Mouse (Mus musculus): ENCODE measurements at regions not wholly inside any gene's neighbourhood (a gene's known extent, or its start where the extent isn't known, plus 50 kb on each side); places are given as distances from the start of the nearest gene placed in this dataset.

- DNase-seq (ENCODE audit: low read depth in 1 of 2, low spot score in 2 of 2) = no peak
- H3K36me3 ChIP-seq (ENCODE audit: control insufficient read depth, insufficient read depth, low read length) = no peaks in the 10 kb centered on the region
- H3K27me3 ChIP-seq (ENCODE audit: control insufficient read depth, insufficient read depth, low read length) = no peaks in the 10 kb centered on the region
- no peak overlapping the region for H3K27ac ChIP-seq (ENCODE audit: insufficient read depth, low read length)
- no peak for TF ChIP-seq CTCF (IDR thresholded peaks at IDR 0.05; ENCODE audit: extremely low read depth, insufficient read depth, insufficient read length, insufficient replicate concordance)
- TF ChIP-seq POLR2A (IDR thresholded peaks at IDR 0.05; ENCODE audit: low read depth, low read length) = no peak
- H3K4me3 ChIP-seq (ENCODE audit: extremely low read depth, insufficient read depth, insufficient read length) = no peak overlapping the region
- 85% methylated on average over 8 of the region's 8 CpGs for WGBS
- H3K4me1 ChIP-seq (ENCODE audit: control insufficient read depth, insufficient read depth, insufficient read length) = no peaks in the 10 kb centered on the region
Observed at GRCm38 (mm10) chr12:110170496-110170895, 108.4 kb upstream of the Dio3 start.

- H3K27ac ChIP-seq (ENCODE audit: insufficient read depth, low read length) = no peak overlapping the region
- no peak for DNase-seq (ENCODE audit: low read depth in 1 of 2, low spot score in 2 of 2)
- no peaks in the 10 kb centered on the region for H3K36me3 ChIP-seq (ENCODE audit: control insufficient read depth, insufficient read depth, low read length)
- no peaks in the 10 kb centered on the region for H3K27me3 ChIP-seq (ENCODE audit: control insufficient read depth, insufficient read depth, low read length)
- no peak overlapping the region for H3K4me3 ChIP-seq (ENCODE audit: extremely low read depth, insufficient read depth, insufficient read length)
- 91% methylated on average over 2 of the region's 2 CpGs for WGBS
- no peaks in the 10 kb centered on the region for H3K4me1 ChIP-seq (ENCODE audit: control insufficient read depth, insufficient read depth, insufficient read length)
- TF ChIP-seq POLR2A (IDR thresholded peaks at IDR 0.05; ENCODE audit: low read depth, low read length) (no peak), CTCF (IDR thresholded peaks at IDR 0.05; ENCODE audit: extremely low read depth, insufficient read depth, insufficient read length, insufficient replicate concordance) (no peak)
Observed at GRCm38 (mm10) chr12:110177826-110178225, 101.0 kb upstream of the Dio3 start.

- no peaks in the 10 kb centered on the region for H3K36me3 ChIP-seq (ENCODE audit: control insufficient read depth, insufficient read depth, low read length)
- H3K4me1 ChIP-seq (ENCODE audit: control insufficient read depth, insufficient read depth, insufficient read length) = no peaks in the 10 kb centered on the region
- H3K4me3 ChIP-seq (ENCODE audit: extremely low read depth, insufficient read depth, insufficient read length) = no peak overlapping the region
- 74% methylated on average over 6 of the region's 6 CpGs for WGBS
- peaks cover 1% of the 10 kb centered on the region; the same call in 1 of the 2 replicates for H3K27me3 ChIP-seq (ENCODE audit: control insufficient read depth, insufficient read depth, low read length)
- H3K27ac ChIP-seq (ENCODE audit: insufficient read depth, low read length) = no peak overlapping the region
- no peak for DNase-seq (ENCODE audit: low read depth in 1 of 2, low spot score in 2 of 2)
- TF ChIP-seq POLR2A (IDR thresholded peaks at IDR 0.05; ENCODE audit: low read depth, low read length) = no peak
- TF ChIP-seq CTCF (IDR thresholded peaks at IDR 0.05; ENCODE audit: extremely low read depth, insufficient read depth, insufficient read length, insufficient replicate concordance) = no peak
Observed at GRCm38 (mm10) chr12:110183473-110183872, 95.4 kb upstream of the Dio3 start.

GRCm38 (mm10) chr12:110185399-110185798 is 93.5 kb upstream of the Dio3 start:
- H3K4me1 ChIP-seq (ENCODE audit: control insufficient read depth, insufficient read depth, insufficient read length) = no peaks in the 10 kb centered on the region
- DNase-seq (ENCODE audit: low read depth in 1 of 2, low spot score in 2 of 2) = no peak
- TF ChIP-seq CTCF (IDR thresholded peaks at IDR 0.05; ENCODE audit: extremely low read depth, insufficient read depth, insufficient read length, insufficient replicate concordance) = no peak
- no peak for TF ChIP-seq POLR2A (IDR thresholded peaks at IDR 0.05; ENCODE audit: low read depth, low read length)
- H3K27me3 ChIP-seq (ENCODE audit: control insufficient read depth, insufficient read depth, low read length) = peaks cover 1% of the 10 kb centered on the region
- WGBS = 59% methylated on average over 9 of the region's 9 CpGs
- no peak overlapping the region for H3K4me3 ChIP-seq (ENCODE audit: extremely low read depth, insufficient read depth, insufficient read length)
- H3K27ac ChIP-seq (ENCODE audit: insufficient read depth, low read length) = no peak overlapping the region
- no peaks in the 10 kb centered on the region for H3K36me3 ChIP-seq (ENCODE audit: control insufficient read depth, insufficient read depth, low read length)

GRCm38 (mm10) chr12:110186381-110186780 is 92.5 kb upstream of the Dio3 start:
- H3K27me3 ChIP-seq (ENCODE audit: control insufficient read depth, insufficient read depth, low read length) = peaks cover 1% of the 10 kb centered on the region
- no peak for TF ChIP-seq CTCF (IDR thresholded peaks at IDR 0.05; ENCODE audit: extremely low read depth, insufficient read depth, insufficient read length, insufficient replicate concordance)
- no peak for TF ChIP-seq POLR2A (IDR thresholded peaks at IDR 0.05; ENCODE audit: low read depth, low read length)
- H3K36me3 ChIP-seq (ENCODE audit: control insufficient read depth, insufficient read depth, low read length) = no peaks in the 10 kb centered on the region
- H3K27ac ChIP-seq (ENCODE audit: insufficient read depth, low read length) = no peak overlapping the region
- 51% methylated on average over 3 of the region's 3 CpGs for WGBS
- DNase-seq (ENCODE audit: low read depth in 1 of 2, low spot score in 2 of 2) = no peak
- H3K4me3 ChIP-seq (ENCODE audit: extremely low read depth, insufficient read depth, insufficient read length) = no peak overlapping the region
- H3K4me1 ChIP-seq (ENCODE audit: control insufficient read depth, insufficient read depth, insufficient read length) = no peaks in the 10 kb centered on the region

GRCm38 (mm10) chr12:110186911-110187245 is 92.0 kb upstream of the Dio3 start:
- no peak for DNase-seq (ENCODE audit: low read depth in 1 of 2, low spot score in 2 of 2)
- no peak overlapping the region for H3K27ac ChIP-seq (ENCODE audit: insufficient read depth, low read length)
- no peaks in the 10 kb centered on the region for H3K4me1 ChIP-seq (ENCODE audit: control insufficient read depth, insufficient read depth, insufficient read length)
- TF ChIP-seq CTCF (IDR thresholded peaks at IDR 0.05; ENCODE audit: extremely low read depth, insufficient read depth, insufficient read length, insufficient replicate concordance) (no peak), POLR2A (IDR thresholded peaks at IDR 0.05; ENCODE audit: low read depth, low read length) (no peak)
- H3K36me3 ChIP-seq (ENCODE audit: control insufficient read depth, insufficient read depth, low read length) = no peaks in the 10 kb centered on the region
- WGBS = 21% methylated on average over 10 of the region's 10 CpGs
- H3K4me3 ChIP-seq (ENCODE audit: extremely low read depth, insufficient read depth, insufficient read length) = no peak overlapping the region
- peaks cover 1% of the 10 kb centered on the region for H3K27me3 ChIP-seq (ENCODE audit: control insufficient read depth, insufficient read depth, low read length)

- DNase-seq (ENCODE audit: low read depth in 1 of 2, low spot score in 2 of 2) = no peak
- Histone ChIP-seq H3K27me3 (ENCODE audit: control insufficient read depth, insufficient read depth, low read length) (peaks cover 1% of the 10 kb centered on the region), H3K36me3 (ENCODE audit: control insufficient read depth, insufficient read depth, low read length) (no peaks in the 10 kb centered on the region), H3K4me3 (ENCODE audit: extremely low read depth, insufficient read depth, insufficient read length) (no peak overlapping the region), H3K4me1 (ENCODE audit: control insufficient read depth, insufficient read depth, insufficient read length) (no peaks in the 10 kb centered on the region), H3K27ac (ENCODE audit: insufficient read depth, low read length) (no peak overlapping the region)
- 6% methylated on average over 49 of the region's 49 CpGs for WGBS
- TF ChIP-seq POLR2A (IDR thresholded peaks at IDR 0.05; ENCODE audit: low read depth, low read length) = no peak
- TF ChIP-seq CTCF (IDR thresholded peaks at IDR 0.05; ENCODE audit: extremely low read depth, insufficient read depth, insufficient read length, insufficient replicate concordance) = no peak
Observed at GRCm38 (mm10) chr12:110187246-110188135, 91.4 kb upstream of the Dio3 start.
